Mouse (Mus musculus) embryo, embryonic 11.5 days (tissue): ENCODE measurements around the gene Snx15.
A peak's percentile ranks its signal among the peaks of the same experiment; 100 is the strongest.
"Not testable (repeated sequence)": the region's sequence is repeated elsewhere in the genome, so short reads cannot be mapped to it uniquely, and the experiment has no call there.

Source experiments
- DNase-seq: peaks from one replicate; pipeline ENCODE4 v3.0.0-alpha.2; 2012; ENCODE audit warnings: low read depth, low spot score

Snx15 gene

DNA sequence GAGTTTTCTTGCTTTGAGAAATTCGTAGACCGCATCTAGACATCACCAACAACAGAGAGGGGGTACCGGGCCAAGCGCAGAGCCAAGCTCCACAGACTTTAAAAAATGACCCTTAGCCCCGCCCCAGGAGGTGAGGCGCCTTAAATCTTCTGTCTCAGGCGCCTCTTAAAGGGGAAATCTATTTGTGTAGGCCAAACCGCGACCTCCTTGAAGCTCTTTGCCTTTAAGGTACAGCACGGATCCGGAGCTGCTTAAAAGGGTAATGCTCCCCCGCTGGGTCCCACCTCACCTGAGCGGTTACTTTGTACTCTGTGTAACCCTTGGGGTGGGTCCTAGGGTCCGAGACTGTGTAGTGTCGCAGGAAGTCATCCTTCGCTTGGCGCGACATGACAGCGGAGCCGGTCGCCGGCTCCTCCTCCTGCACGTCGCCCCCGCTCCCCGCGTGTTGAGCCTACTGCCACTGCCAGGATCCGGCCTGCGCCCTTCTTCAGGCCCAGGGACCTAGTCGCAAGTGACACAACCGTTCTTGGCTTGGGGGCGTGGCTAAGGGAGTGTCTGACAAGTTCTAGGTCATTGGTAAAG lies at the start of gene Snx15:
TSS of gene Snx15 (minus strand) at position 545 of the 582 bp plus-strand sequence.
- DNase-seq, result peak; percentile 88

DNA sequence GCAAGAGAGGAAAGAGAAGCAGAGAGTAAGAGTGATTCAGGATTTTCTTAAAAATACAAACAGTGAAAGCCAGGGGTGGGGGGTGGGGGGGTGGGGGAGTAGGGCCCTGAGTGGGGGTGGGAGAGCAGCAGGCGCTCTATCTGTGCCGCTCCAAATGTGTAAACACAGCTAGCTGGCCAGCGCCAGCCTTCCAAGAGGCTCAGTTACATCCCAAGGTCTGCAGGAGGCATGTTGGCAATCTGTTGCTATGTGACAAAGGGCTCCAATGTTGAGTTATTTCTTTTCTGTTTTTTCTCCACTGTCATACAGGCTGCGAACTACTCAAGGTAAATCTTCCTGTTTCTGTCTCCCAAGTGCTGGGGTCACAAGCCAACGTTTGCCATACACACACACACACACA lies 46.7 kb upstream of the Snx15 start:
- DNase-seq, result no peak

DNA sequence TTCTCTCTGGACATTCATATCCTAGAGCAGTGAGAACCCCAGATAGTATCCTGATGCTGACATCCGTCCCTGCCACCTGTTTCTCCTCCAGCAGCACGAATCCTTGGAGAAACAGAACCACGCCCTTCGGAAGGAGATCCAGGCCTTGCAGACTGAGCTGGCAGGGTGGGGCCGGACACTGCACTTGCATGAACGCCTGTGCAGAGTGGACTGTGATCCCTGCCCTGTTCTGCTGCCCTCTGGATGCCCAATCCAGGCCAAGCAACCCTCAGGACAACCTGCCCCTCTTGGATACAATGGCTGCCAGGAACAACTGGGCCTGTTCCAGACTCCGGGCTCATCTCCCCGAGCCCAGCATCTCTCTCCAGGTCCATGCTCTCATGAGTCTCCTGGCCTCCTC lies 43.1 kb upstream of the Snx15 start:
- no peak for DNase-seq

DNA sequence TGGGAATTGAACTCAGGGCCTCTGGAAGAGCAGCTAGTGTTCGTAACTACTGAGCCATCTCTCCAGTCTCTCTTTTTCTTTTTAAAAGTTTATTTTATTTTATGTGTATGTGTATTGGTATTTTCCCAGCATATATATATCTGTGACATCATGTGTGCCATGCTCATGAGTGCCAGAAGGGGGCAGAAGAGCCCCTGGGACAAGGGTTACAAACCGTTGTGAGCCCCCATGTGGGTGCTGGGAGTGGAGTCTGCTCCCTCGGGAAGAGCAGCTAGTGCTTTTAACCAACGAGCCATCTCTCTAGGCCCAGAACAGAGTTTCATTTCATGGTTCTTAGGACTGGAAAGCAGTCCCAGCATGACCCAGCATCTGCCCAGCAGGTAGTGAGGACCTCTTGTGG lies 38.6 kb upstream of the Snx15 start:
- DNase-seq, result no peak

DNA sequence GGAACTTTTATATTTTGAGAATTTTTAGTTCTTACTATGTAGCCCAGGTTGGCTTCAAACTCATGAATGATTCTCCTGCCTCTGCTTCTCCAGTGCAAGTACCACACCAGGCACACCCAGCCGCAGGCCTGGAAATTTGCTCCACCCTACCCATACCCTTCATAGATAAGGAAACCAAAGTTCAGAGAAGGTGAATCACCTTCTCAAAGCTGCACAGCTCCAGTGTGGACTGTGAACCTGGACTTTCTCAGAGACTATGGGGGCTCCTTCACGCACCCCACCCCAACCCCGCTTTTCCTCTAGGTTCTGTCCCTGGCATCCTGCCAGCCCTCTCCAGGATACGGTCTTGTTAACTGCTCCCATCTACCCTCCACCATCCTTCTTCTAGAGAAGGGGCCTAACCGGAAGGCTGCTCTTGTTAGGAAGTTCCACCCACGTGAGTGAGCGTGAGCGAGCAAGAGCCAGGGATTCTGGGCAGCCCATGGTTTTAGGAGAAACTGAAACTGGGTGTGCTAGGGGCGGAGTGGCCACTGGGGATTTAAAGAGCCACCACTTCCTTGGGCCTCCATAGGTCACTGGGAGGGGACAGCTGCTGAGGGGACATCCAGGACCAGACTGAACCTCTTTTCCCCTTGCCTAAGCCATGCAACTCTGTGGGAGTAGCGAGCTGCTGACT lies 35.9 kb upstream of the Snx15 start:
- DNase-seq, result no peak

DNA sequence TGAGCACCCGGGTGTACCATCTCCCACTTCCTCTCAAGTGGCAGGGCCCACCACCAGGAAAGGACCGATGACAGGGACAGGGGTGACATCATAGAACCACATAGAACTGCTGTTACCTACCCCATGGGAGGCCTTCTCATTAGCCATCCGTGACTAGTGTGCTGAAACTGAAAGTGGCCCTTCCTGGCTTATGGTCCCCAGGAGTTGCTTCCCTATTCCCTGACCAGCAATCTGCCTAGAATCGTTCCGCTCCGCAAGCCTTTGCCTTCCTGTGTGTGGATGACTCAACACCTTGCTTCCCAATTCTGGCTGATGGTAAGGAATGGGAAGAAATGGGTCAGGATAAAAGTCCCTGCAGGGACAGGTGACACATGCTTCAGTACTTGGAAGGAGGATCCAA lies 29.1 kb upstream of the Snx15 start:
- no peak for DNase-seq

DNA sequence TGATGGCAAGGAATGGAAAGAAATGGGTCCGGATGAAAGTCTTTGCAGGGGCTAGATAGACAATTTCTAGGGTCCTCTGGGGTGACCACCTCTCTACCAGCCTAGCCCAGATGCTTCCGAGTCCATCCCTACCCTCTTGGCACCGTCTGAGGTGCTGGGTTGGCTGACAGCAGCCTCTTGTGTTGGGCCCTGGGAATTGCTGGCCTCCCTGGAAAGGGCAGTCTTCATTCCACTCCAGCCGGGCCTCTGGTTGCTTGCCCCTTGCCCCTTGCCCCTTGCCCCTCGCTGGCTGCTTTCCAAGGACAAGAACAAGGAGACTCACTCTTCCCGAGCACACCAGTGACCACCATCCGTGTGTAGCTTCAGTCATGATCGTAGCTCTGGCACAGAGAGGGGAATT lies 28.3 kb upstream of the Snx15 start:
- DNase-seq, result no peak

DNA sequence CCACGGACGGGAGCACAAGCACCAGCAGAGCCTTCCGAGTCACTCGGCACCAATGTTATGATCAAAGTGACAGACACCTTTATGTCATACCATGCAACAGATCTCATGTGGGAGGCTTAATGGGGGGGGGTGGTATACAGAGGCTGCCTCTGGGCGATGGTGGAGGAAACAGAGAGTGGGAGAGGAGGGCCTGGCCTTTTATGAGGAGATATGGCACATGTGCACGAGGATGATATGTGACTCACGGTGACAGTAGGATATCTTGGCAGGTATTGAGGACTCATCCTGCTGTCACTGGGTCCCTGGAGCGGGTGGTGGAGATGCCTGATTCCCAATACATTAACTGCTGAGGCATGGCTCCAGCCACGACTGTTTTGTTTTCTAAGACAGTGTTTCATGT lies 27.1 kb upstream of the Snx15 start:
- no peak for DNase-seq

DNA sequence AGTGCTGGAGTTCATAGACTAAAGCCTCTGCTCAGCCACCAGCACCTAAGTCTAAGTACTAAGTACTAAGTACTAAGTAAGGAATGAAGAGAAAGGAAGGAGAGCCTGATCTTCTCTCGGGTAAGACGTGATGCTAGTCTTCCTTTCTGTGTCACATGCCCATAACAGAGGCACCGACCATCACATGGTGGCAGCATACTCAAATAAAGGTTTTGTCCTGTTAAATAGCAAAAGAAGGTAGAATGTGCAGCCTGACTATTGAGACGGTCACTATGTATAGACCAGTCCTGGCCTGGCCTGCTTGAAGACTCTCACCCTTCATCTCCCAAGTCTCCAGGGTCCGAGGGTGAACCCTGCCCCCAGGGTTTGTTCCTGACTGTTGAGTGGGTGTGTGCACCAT lies 16.7 kb upstream of the Snx15 start:
- DNase-seq, result no peak

DNA sequence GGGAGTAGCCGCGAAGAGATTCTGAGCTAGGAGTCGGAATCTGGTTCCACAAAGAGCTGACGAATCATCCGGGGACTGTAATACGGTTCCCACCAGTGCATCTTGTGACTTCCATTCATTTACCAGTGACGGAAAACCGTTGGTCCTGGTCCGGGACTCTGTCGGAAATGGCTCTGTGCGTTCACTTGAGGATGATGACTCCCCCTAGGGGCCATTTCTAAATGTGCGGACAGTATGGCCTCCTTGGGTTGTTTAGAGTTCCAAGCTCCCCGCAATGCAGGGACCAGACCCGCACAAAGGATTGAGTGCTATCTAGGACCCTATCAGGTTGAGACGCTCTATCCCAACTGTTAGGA lies 13.3 kb upstream of the Snx15 start, which contains the start of gene Arl2:
TSS of gene Arl2 (minus strand) at position 155 of the 356 bp plus-strand sequence.
- DNase-seq, result peak; percentile 81

DNA sequence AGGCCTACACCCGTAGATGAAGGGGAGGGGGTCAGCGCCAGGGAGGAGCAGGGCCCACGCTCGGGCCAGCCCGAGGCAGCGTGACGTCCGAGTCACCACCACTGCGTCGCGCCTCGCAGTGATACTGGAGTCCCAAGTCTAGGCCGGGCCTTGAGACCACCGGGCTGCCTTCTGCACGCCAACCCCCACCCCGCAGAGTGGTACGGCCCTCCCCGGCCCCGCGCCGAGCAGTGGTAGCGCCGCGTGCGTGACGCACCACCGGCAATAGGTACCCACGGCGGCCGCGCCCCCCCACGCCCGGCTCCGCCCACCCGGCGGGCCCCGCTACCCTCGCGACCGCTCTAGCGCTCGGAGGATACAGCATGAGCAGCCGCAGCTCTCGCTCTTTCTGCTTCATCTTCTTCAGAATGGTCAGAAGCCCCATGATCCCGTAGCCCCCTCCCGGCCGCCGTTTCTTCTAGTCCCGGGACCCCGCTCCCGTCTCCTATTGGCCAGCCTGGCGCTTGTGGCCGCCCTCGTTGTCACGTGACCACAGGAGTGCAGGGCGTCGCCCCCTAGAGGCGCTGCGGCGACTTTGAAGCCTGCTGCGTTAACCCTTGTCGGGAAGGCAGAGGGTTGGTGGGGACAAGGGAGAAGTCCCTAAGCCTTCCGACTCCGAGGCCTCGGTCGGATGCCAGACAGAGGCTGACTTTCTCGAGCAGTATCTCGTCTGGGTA lies 12.7 kb upstream of the Snx15 start, which contains the start of gene Batf2:
TSS of gene Batf2 (plus strand) at position 306 of the 716 bp plus-strand sequence.
- DNase-seq, result peak; percentile 93

DNA sequence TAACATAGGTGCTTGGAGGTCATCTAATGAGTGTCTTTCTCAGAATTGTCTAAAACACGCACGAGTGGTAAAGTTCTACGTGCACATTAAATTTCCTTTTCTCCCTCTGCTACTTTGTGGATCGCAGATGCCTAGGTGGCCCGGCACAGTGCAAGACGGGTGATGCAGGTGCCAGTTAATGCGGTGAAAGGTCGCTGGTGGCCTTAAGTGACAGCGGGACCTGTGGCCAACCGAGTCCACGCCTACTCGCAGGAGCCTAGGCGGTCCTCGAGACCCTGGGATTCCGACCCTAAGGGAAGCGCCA lies 12.2 kb upstream of the Snx15 start:
- DNase-seq, result no peak

DNA sequence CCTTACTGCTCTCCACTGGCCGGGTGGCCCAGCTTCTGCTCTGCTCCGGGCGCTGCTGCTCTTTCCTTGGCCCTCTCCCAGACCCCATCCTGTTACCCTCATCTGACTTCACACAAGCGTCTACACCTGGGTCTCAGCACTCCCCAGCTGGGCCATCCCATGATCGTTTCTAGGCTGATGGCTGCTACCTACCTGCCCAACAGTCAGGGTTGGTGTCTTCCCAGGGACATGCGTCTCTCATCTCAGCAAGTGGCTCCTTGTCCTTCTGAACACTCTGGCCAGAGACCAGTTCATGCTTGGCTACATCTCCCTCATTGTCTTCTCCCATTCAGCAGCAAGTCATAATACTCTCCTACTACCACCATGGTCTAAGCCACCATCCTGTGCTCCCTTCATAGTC lies 11.6 kb upstream of the Snx15 start:
- no peak for DNase-seq

DNA sequence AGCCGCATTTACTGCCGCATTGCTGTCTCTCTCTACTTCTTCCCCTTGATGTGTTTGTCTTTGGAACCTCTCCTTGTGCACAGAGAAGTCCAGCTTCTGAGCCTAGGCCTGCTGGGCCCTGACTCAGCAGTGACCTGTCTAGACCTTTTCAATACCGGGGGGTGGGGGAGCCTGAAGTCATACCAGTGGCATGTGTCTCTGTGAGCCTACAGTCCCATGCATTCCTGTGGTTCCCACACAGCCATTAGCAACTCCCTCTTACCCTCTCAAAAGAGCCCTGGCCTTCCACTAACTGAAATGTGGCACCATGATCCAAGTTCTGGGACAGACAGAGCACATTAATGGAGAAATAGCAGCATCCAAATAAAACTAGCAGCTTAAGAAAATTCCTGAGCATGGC lies 8.3 kb upstream of the Snx15 start:
- DNase-seq, result no peak

DNA sequence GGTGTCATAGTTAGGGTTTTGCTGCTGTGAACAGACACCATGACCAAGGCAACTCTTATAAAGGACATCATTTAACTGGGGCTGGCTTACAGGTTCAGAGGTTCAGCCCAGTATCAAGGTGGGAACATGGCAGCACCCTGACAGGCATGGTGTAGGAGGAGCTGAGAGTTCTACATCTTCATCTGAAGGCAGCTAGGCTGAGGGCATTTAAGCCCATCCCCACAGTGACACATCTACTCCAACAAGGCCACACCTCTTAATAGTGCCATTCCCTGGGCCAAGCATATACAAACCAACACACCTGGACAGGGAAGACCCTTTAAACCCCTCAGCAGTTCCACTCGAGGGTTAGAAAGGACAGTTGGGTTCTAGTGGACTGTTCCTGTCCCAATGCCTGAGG lies 5.1 kb upstream of the Snx15 start:
- DNase-seq, result not testable (repeated sequence)

DNA sequence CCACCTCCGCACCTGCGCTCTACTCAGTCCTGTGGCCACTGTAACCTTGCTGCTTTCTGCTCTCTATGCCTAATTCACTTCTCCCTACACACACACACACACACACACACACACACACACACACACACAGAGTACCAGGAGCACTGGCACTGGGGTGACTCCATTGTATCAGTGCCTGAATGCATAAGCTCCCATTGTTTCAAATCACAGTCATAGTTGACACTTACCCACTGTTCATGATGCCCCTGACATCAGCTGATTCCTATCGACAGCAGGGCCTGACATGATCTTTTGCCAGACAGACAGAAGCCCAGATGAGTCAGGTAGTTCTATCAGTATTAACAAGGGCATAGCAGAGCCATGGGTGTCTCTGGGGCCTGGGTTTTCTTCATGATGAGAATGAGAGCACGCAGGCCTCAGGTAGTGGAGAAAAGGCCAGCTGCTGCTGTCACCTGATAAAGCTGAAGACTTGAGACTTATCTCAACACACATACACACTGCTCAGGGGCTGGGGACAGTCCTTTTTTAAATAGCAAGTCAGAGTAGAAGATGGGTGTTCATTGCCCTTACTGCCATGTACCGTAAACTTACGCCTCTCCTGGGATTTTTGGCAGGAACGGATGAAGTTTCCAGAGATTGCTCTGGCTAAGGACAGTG lies 4.2 kb upstream of the Snx15 start:
- no peak for DNase-seq

DNA sequence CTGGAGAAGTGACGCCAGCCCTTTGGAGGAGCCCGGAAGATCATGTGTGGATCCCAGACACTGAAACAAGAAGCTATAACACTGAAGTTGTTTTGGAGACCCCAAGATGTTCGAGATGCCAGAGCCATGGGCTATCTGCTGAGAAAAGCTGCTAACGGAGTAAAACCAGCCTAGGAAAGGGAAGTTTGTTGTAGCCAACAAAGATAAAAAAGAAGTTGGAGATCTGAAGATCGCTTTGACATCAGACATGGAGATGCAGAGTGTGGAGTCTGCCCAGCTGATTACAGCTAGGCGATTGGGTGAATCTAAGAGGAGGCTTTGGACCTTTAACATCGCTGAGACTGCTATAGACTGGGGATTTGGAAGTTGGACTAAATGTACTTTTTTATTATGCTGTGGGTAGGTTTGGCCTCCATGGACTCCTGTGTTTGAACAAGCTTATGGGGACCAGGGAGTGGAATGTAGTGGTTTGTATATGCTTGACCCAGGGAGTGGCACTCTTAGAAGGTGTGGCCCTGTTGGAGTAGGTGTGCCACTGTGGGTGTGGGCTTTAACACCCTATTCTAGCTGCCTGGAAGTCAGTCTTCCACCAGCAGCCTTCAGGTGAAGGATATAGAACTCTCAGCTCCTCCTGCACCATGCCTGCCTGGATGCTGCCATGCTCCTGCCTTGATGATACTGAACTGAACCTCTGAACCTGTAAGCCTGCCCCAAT lies 2.5 kb upstream of the Snx15 start:
- not testable (repeated sequence) for DNase-seq

DNA sequence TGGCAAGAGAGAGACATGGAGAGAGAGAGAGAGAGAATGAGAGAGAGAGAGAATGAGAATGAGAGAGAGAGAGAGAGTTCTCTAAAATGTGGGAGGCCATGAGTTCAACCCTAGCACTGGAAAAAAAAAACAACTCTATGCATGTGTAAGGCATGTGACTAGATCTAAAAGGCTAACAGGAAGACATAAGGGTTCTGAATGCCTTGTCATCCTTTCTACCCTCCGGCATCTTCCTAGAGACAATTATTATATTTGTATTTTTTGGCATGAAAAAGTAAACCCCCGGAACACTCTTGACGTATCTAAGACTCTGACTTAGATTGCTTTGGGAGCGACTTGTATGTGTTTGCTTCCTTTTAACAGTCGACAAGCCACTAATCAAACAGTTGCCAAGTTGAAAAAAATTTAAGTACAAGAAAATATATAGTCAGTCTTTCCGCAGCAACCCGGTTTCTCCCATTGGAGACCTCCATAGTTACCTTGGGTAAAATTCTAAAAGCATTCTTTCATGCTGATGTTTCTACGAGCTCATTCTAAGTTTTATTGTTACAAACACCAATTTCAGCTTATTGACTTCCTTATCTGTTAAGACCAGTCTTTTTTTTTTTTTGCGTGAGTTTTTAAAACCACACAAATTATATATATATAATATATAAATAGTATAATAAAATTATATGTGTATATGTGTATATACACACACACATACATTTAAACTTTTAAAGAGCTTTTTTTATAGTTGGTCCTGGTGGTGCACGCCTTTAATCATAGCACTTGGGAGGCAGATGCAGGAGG lies 1.1 kb downstream of the Snx15 start:
- DNase-seq, result no peak

DNA sequence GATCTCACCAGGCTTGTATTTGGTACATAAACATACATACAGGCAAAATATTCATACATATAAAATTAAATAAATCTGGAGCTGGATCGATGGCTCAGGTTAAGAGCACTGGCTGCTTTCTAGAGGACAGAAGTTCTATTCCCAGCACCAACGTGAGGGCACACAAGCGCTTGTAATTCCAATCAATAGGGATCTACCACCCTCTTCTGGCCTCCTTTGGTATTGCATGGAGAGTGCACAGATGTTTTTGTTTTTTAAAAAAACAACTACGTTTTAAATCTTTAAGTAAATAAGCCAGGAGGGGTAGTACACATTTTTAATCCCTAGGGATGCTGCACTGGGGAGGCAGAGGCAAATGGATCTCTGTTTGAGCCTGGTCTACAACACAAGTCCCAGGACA lies 1.8 kb downstream of the Snx15 start:
- no peak for DNase-seq

DNA sequence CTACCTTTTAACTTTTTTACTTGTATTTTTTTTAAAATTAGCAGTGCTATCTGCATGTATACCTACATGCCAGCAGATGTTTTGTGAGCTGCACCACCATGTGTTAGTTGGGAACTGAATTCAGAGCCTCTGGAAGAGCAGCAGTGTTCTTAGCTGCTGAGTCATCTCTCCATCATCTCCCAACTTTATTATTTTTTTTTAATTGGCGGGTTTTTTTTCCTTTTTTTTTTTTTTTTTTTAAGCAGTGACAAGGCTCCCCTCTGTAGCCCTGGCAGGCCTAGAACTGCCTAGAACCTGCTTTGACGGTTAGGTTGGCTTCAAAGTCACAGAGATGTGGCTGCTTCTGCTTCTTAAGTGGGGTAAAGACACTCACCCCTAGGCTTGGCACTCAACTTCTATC lies 3.2 kb downstream of the Snx15 start:
- no peak for DNase-seq

DNA sequence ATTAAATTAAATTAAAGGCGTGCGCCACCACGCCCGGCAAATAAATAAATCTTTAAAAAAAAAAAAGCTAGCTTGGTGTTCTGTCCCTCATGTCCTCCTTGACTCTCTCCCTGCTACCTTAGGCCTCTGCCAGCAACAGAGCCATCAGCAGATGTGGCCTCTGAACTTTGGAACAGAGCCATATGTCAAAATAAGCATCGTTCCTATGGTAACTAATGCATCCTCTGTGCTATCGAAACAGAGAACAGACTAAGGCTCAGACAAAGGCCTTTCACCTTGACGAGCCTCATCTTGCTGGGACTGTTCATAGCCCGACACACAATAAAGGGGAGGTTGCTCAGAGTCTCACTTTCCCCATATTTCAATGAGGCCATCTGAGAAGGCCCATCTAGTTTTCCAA lies 4.8 kb downstream of the Snx15 start:
- DNase-seq, result no peak
